Mouse (Mus musculus): ENCODE measurements around the gene Med23. TPM values are rescaled to one million over a fixed set of nuclear protein-coding genes. Genes with fewer than 3 reads are reported as not detected.
A peak's percentile ranks its signal among the peaks of the same experiment; 100 is the strongest.

Med23 gene
- total RNA-seq, 2 experiments from 2014 or later, result 32.7 to 37.2 TPM

- peak; percentile 33 to 53 for DNase-seq (ENCODE audit: extremely low spot score in 1 of 2, low spot score in 2 of 2)
- H3K27ac ChIP-seq, result no peak overlapping the region
- peak; percentile 55 for TF ChIP-seq CTCF (IDR thresholded peaks at IDR 0.05)
- H3K4me3 ChIP-seq, result no peak overlapping the region
- intact Hi-C loops (cut with DNase I), result no loop called here
Measured at GRCm38 (mm10) chr10:24895927-24896326, 26.1 kb downstream of the Med23 start.

- no peak for DNase-seq (ENCODE audit: extremely low spot score in 1 of 2, low spot score in 2 of 2)
- Histone ChIP-seq H3K4me3 (no peak overlapping the region), H3K27ac (no peak overlapping the region)
- intact Hi-C loops (cut with DNase I), result no loop called here
- TF ChIP-seq CTCF (IDR thresholded peaks at IDR 0.05), result no peak
Measured at GRCm38 (mm10) chr10:24905627-24906026, 35.8 kb downstream of the Med23 start.

GRCm38 (mm10) chr10:24911199-24911598 is 41.4 kb downstream of the Med23 start:
- no peak for DNase-seq (ENCODE audit: extremely low spot score in 1 of 2, low spot score in 2 of 2)
- TF ChIP-seq CTCF (IDR thresholded peaks at IDR 0.05), result no peak
- Histone ChIP-seq H3K4me3 (no peak overlapping the region), H3K27ac (no peak overlapping the region)
- intact Hi-C loops (cut with DNase I), result no loop called here

DNA sequence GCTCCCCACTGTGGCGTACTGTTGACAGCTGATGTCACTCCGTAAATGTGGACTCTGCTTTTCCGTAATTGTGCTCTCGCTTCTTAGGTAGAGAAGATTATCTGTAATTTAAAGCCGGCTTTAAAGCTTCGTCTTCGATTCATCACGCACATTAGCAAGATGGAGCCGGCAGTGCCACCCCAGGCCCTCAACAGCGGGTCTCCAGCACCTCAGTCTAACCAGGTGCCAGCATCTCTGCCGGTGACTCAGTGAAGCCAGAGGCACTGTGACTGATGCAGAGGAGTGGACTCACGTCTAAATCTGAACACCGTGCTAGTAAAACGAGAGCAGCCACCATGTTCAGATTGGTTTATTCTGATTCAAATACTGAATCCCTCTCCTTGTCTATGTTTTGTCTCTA is 42.8 kb downstream of the Med23 start:
- Histone ChIP-seq H3K27ac (no peak overlapping the region), H3K4me3 (no peak overlapping the region)
- no peak for TF ChIP-seq CTCF (IDR thresholded peaks at IDR 0.05)
- intact Hi-C loops (cut with DNase I), result no loop called here
- no peak for DNase-seq (ENCODE audit: extremely low spot score in 1 of 2, low spot score in 2 of 2)

DNA sequence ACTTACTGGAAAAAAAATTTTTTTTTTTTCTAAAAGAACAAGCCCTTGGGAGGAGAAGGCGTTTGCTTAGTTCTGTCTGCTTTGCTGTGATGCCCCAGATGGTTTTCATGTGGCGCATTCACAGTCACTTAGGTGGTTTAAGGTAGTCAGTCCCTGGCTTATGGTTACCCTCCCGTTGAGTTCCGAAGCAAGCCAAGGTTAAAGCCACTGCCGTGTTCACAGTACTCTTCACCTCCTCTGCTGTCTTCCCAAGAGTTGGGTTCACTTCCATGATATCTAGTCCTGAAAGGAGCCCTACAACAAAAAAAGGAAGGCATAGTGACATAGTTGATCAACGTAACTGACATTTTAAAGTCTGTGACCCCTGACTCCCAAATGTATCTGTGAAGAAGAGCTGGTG is 45.7 kb downstream of the Med23 start:
- H3K4me3 ChIP-seq, result no peak overlapping the region

GRCm38 (mm10) chr10:24922977-24923376 is 53.2 kb downstream of the Med23 start:
- Histone ChIP-seq H3K27ac (no peak overlapping the region), H3K4me3 (no peak overlapping the region)
- no peak for TF ChIP-seq CTCF (IDR thresholded peaks at IDR 0.05)
- DNase-seq (ENCODE audit: extremely low spot score in 1 of 2, low spot score in 2 of 2), result no peak
- intact Hi-C loops (cut with DNase I), result no loop called here

More for the DNA sequence above, 45.7 kb downstream of the Med23 start:
- no peak for TF ChIP-seq CTCF (IDR thresholded peaks at IDR 0.05)
- DNase-seq (ENCODE audit: extremely low spot score in 1 of 2, low spot score in 2 of 2), result no peak
- intact Hi-C loops (cut with DNase I), result no loop called here
- H3K27ac ChIP-seq, result no peak overlapping the region

DNA sequence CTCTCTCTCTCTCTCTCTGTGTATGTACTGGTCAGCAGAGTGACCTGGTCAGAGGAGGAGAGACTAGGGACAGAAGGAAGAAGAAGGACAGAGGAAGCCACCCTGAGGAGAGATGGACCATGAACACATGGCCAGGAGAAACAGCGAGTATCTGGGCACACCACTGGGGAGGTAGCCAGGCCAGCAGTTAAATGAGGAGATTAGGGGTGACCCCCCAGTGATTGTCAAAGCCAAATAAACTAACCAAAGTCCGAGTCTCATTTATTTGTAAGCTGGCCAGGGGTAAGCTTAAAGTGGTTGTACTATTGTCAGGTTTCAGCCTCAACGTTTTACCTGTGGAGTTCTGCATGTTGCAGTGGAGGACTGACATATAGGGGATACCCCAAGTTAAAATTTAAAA is 54.5 kb downstream of the Med23 start:
- DNase-seq (ENCODE audit: extremely low spot score in 1 of 2, low spot score in 2 of 2), result no peak
- H3K27ac ChIP-seq, result no peak overlapping the region
- H3K4me3 ChIP-seq, result no peak overlapping the region
- intact Hi-C loops (cut with DNase I), result no loop called here
- no peak for TF ChIP-seq CTCF (IDR thresholded peaks at IDR 0.05)

DNA sequence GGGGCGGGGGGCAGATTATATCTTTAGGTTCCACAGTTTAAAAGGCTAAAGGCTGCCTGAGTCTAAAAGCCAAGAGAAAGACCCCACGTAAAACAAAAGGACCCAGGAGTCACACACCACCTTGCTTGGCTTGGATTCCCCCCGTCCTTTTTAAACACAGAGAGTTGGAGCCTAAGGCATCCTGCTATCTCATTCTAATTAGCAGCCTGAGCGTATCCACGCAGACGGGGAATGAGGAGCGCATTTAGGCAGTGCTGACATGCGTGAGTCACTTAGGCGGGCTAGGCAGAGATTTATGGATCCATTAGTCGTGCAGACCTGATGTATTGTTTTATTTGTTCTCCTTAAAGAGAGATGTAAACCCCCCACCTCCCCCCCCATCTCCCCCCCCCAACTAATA is 56.6 kb downstream of the Med23 start:
- DNase-seq (ENCODE audit: extremely low spot score in 1 of 2, low spot score in 2 of 2), result no peak
- no peak overlapping the region for H3K4me3 ChIP-seq
- intact Hi-C loops (cut with DNase I), result no loop called here
- H3K27ac ChIP-seq, result no peak overlapping the region
- no peak for TF ChIP-seq CTCF (IDR thresholded peaks at IDR 0.05)

GRCm38 (mm10) chr10:24926962-24927720 is 57.4 kb downstream of the Med23 start, which contains the start of gene Arg1:
Gene Arg1 (minus strand): TSS chr10:24927484.
- H3K4me3 ChIP-seq, result no peak within 1 kb of the TSS
- H3K27ac ChIP-seq, result no peak within 1 kb of the TSS
- no peak for TF ChIP-seq CTCF (IDR thresholded peaks at IDR 0.05)
- intact Hi-C loops (cut with DNase I), result no loop called here
- no peak for DNase-seq (ENCODE audit: extremely low spot score in 1 of 2, low spot score in 2 of 2)

DNA sequence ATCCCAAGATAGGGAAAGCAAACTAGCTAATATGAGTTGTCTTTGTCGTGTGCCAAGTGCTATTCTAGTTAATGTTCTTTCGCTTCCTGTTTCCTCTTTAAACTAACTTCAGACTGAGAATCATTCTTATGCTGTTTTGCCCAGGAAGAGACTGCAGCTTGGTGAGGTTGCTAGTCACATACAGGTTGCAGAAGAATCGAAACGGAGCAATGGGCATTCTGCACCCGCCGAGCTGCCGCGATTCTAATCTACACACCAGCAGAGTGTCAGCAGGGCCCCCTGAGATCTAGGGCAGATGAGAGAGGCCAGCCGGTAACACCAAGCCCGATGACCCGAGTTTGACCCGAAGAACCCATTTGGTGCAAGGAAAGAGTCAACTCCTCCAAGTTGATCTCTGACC is 58.3 kb downstream of the Med23 start:
- Histone ChIP-seq H3K4me3 (no peak overlapping the region), H3K27ac (no peak overlapping the region)
- intact Hi-C loops (cut with DNase I), result no loop called here
- DNase-seq (ENCODE audit: extremely low spot score in 1 of 2, low spot score in 2 of 2), result no peak
- TF ChIP-seq CTCF (IDR thresholded peaks at IDR 0.05), result no peak

GRCm38 (mm10) chr10:24930143-24930542 is 60.4 kb downstream of the Med23 start:
- no peak overlapping the region for H3K4me3 ChIP-seq
- no peak for DNase-seq (ENCODE audit: extremely low spot score in 1 of 2, low spot score in 2 of 2)
- no peak overlapping the region for H3K27ac ChIP-seq
- TF ChIP-seq CTCF (IDR thresholded peaks at IDR 0.05), result no peak
- intact Hi-C loops (cut with DNase I), result no loop called here

- Histone ChIP-seq H3K27ac (no peak overlapping the region), H3K4me3 (no peak overlapping the region)
- DNase-seq (ENCODE audit: extremely low spot score in 1 of 2, low spot score in 2 of 2), result no peak
- intact Hi-C loops (cut with DNase I), result no loop called here
- no peak for TF ChIP-seq CTCF (IDR thresholded peaks at IDR 0.05)
Measured at GRCm38 (mm10) chr10:24947871-24948270, 78.1 kb downstream of the Med23 start.

DNA sequence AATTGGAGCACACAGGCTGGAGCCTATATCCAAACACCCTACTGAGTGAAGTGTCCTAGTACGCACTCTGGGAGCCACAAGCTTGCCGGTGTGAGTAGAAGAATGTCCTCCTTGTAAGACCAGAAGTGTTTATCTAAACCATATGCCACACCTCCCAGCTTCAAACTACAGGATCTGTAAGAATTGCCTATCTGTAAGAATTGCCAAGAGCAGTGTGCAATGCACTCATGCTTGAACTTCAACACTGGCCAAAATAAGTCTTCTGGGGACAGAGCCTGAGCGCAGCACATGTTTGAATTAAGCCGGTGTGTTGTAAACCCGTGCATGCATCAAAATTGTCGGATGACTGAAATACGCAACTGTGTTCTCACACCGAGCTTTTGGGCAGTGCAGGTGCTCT is 78.5 kb downstream of the Med23 start:
- Histone ChIP-seq H3K4me3 (no peak overlapping the region), H3K27ac (no peak overlapping the region)
- DNase-seq (ENCODE audit: extremely low spot score in 1 of 2, low spot score in 2 of 2), result no peak
- TF ChIP-seq CTCF (IDR thresholded peaks at IDR 0.05), result no peak
- intact Hi-C loops (cut with DNase I), result no loop called here

Measured in left cerebral cortex, adult 2 months (tissue).